Mouse (Mus musculus): ENCODE results near the gene Phf21a.

Gene Phf21a

DNA sequence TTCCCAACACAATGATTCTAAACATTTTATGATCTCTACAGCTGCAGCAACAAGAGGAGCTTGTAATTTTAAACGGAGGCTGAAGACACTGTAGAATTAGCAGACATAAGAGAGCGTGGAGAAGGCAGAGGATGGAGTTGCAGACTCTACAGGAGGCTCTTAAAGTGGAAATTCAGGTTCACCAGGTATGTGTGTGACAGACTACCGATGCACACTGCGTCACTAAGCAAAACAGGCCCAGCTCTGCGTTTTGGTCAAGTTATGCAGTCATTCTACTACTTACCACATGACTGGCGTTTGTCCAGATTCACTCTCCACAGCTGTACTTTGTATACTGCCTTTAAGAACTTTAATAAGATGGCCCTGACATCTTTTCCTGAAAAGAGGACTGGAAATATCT is 128.5 kb downstream of the Phf21a start:
- no peak for DNase-seq (ENCODE audit: inconsistent age in 2 of 2, low spot score in 1 of 2)

DNA sequence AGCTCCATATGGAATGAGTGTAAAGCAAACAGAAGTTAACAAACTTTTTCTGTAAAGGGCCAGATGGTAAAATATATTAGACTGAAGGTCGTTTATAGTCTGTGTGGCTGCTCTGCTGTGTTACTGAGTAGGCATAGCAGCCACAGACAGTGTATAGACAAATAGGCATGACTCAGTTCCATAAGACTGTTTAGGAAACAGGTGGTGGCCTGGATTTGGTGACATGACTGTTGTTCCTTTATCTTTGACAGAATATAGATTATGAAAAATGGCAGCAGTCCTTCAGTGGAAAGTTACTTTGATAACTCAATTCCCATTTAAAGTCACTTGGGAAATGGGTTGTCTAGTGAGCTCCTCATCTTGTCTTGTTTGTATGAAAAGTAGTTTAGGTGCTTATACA is 132.7 kb downstream of the Phf21a start:
- no peak for DNase-seq (ENCODE audit: inconsistent age in 2 of 2, low spot score in 1 of 2)

DNA sequence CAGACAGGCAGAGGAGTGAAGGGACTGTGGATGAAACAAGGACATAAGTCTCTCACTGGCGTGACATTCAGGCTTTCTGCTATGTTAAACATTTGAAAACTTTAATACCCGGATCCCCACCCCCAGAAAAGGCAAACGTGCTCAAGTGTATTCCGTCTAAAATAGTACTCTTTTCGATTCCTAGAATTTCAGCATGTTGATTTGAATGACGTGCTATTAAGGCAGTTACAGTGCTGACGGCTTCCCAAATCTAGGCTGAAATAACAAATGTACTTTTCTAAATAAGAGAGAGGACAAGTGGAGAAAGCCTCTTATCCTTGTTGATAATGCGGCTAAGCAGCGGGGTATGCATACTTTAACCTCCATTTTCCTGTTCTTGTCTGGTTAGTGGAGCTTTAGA is 137.1 kb downstream of the Phf21a start:
- DNase-seq (ENCODE audit: inconsistent age in 2 of 2, low spot score in 1 of 2) = no peak

DNA sequence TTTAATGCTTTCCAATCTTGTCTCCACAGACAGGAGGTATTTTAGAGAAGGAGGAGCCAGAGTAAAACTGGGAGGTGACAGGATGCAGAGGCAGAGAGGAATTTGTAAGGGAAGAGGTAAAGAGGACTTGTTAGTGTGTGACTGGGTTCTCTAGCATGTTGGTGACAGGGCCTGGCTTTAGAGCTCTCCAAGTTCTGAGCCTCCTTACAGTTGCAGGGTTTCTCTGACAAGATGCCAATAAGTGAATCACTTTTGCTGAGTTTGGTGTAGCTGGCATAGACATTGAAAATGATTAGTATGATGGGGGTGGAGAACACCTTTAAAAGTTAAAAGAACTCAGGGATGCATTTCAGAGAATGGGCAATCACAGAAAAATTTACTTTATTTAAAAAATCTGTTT is 138.8 kb downstream of the Phf21a start:
- peak; percentile 10 to 66 for DNase-seq (ENCODE audit: inconsistent age in 2 of 2, low spot score in 1 of 2)

DNA sequence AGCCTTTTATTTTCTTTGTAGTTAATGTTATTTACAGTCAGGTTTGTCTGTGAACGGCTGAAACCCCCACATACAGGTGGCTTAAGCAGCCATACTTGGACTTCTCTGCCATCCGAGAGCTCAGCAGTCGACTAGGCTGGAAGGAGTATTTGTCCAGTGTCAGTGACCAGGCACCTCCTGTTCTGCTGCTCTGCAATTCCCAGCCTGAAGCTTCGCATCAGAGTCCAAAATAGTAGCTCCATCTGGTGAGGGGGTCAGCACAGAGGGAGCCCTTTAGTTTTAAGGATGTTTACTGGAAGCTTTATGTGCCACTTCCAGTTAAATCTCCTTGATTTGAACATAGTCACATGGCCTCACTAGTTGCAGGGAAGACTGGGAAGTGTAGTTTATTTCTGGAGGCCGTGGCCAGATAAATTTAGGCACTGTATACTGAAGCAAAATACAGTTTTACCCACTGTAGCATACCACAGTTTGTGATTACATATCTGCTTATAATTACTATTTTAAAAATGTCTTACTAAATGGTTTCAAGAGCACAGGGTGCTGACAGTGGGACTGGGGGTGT is 141.9 kb downstream of the Phf21a start:
- DNase-seq (ENCODE audit: inconsistent age in 2 of 2, low spot score in 1 of 2) = no peak

DNA sequence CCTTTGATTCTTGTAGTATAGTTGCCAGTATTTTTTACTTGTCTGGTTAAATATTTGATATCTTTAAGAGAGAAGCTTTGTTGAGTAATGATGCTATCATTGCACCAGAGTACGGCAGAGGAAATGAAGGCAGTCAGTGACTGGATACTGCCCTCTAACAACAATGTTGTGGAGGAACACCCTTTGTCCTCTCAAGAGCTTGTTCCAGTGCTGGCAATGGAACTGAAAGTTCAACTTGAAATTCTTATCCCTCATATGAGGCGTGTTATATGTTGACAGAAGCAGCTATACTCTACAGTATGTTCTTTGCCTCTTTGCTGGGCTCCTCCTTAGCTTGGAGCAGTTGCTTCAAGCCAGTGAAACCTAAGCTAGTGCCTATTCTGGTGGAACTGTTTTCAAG is 147.4 kb downstream of the Phf21a start:
- DNase-seq (ENCODE audit: inconsistent age in 2 of 2, low spot score in 1 of 2) = no peak

DNA sequence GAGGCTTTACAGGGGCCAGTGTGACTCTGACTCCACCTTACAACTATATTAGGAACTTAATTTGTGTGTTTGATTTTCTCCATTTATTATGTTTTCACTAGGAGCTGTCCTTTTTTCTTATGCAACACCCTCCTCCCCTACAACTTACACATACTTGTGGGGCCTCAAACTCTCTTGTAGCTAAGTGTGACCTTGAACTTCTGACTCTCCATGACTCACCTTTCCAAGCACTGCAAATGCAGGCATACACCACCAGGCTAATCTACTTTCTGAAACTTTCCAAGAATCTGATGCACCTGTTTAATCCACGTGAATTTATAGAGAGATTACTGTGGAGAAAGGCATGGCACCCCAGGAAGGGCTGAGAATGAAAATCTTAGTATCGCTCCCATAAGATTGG is 147.9 kb downstream of the Phf21a start:
- DNase-seq (ENCODE audit: inconsistent age in 2 of 2, low spot score in 1 of 2) = peak in 1 of 2 experiments; percentile 63

DNA sequence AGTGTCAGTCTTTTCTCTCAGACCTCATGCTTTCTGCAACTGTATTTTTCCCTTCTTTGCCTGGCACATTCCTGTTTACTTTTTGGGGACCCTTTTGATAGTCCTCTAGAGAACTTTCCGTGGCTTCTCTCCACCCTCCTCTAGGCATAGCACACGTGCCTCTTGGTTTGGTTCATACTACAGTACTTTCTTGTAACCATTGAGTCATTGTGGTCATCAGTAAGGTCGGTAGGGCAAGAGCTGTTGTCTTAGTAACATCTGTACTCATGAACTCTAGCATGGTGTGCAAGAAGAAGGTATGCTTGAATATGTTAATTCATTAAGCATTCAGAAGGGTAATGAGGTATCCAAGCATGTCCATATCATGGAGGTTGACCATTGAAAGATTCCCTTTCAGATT is 148.4 kb downstream of the Phf21a start:
- no peak for DNase-seq (ENCODE audit: inconsistent age in 2 of 2, low spot score in 1 of 2)

DNA sequence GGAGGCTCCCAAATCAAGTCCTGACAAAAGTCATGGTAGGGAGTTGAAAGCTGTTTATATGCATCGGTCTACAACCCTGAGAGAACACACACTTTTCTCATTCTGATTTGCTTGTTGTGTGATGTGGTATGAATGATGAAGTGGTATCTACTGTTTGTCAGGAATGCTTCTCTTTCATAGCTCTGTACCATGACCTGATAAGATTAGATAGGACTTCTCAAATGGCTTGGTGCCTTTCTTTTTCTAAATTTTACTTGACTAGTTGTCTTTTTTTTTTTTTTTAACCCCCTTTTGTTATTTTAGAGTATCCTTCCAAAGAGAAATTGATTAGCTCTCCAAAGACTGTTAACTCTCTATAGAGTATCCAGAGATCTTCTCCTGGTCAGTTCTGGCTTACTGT is 153.2 kb downstream of the Phf21a start:
- no peak for DNase-seq (ENCODE audit: inconsistent age in 2 of 2, low spot score in 1 of 2)

DNA sequence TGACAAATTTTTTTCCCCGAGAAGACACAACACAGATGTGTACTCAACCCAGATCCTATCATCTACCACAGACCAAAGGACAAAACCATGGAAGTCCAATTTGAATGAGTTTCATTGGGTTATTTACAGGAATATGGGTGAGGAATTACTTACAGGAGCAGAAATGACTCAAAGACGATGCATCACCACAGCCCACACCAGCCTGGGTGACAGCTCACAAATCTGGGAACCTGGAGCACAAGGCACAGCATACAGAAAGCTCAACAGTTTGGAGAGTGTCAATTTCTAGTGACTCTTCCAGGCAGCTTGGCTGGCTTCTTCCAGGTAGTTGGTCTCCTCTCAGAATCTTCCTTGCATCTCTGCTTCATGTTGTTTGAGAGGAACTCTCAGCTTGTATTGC is 154.8 kb downstream of the Phf21a start:
- no peak for DNase-seq (ENCODE audit: inconsistent age in 2 of 2, low spot score in 1 of 2)

DNA sequence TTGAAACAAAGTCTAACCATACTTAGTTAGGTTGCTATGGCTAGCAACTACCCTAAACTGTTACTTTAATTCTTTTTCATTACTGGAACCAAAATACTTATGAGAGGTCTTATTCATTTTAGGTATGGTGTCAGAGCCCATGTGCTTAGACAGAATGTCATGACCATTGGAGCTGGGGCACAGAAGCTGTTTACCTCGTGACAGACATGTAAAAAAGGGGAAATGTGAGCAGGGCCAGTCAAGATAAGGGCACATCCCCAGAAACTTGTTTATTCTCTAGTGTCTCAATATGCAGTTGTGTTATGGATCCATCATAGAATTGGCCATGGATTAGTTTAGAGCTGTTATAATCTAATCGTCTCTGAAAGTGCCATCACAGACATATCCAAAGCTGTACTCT is 157.6 kb downstream of the Phf21a start:
- no peak for DNase-seq (ENCODE audit: inconsistent age in 2 of 2, low spot score in 1 of 2)

DNA sequence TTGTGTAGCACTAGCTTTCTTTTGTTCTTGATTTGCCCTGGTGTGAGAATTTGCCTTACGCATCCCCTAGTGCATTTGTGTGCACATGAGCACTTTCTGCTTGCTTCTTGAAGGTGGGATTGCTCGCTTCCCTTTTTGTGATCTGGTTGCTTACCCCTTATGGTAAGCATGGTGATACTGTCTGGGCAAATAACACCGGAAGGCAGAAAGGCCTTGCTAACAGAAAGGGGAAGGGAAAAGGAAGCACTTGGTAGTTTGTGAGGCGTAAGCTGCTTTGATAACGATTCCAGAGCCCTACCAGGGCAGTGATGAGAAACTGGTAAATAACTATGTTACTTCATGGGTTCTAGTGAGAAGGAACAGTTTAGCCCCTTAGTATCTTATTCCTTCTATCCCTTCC is 160.9 kb downstream of the Phf21a start:
- no peak for DNase-seq (ENCODE audit: inconsistent age in 2 of 2, low spot score in 1 of 2)

DNA sequence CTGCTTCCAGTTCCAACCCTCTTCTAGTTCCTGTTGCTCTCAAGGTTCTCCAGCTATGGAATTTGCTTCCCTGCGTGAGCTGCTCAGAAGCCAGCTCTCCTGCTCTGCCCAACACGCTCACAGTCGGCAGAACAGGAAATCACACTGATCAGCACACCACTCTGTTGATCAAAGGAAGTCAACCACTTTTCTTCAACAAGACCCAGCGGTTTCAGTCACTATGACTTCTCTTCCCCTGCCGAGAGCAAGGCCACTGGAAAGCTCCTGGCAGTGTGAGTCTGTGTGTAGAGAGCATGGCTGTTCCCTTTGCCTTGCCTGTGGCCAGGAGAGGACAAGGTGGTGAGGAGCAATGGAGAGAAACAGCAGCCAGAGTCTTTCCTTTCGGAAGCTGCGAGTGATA is 163.2 kb downstream of the Phf21a start:
- no peak for DNase-seq (ENCODE audit: inconsistent age in 2 of 2, low spot score in 1 of 2)

DNA sequence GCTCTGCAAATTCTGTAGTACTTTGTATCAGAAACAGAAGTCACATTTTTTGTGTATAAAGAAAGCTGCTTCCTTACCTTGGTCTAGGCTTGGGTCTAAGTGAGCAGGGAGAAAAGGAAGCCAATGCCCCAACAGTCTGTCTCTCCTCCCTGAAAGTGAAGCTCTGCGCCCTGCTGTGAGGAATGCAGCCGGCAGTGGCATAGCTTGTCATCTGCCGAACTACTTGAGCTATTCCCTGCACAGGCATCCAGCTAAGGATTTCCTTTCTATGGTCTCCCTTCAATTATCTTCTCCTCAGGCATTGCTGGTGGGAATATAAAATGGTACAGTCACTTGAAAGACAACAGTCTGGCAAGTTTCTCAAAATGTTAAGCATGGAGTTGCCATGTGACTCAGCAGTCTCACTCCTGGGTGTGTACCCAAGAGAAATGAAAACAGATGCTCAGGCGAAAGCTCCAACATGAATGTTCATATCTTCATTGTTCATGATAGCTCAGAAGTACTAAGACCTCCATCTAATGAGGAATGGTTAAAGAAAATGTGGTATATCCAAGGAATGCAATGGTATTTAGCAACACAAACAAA is 164.5 kb downstream of the Phf21a start:
- DNase-seq (ENCODE audit: inconsistent age in 2 of 2, low spot score in 1 of 2) = no peak

DNA sequence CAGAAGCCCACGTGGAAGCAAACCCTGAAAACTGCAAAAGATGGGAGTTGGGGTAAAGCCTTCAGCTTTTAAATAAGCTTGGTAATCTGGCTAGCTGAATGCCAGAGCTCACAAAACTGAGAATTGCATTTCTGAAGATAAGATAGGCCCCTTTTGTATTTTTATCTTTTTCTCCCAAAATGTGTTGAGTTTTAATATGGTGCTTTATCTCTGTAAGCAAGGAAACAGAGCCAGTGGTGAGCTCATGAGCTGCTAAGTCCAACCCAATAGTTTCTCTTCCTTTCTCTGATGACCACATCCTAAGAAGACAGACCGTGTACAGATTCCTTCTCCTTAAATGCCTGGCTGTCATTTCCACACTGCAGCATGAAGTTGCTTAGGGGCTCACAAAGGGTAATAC is 167.0 kb downstream of the Phf21a start:
- DNase-seq (ENCODE audit: inconsistent age in 2 of 2, low spot score in 1 of 2) = no peak

DNA sequence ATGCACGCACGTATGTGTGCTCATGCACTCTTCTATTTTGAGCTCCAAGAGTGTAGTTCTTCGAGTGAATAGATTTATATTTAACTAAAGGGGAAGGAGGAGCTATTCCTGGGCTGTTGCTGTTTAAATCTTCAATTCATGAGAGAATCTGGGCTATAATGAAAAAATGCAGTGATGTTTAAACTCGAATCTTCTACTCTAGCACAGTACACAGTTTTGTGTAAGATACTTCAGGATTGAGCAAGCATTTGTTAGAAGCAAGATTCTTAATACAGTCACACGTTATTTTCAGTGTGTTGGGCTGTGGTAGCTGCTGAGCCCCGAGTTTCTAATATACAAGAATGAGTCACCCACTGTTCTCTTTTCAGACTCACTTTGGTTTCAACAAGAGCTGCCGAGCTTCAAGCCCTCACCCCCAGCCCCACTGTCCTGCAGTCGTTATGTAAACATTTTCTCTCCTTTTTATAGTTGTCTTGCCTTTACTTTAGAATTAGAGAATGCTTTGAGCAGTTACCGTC is 173.2 kb downstream of the Phf21a start:
- DNase-seq (ENCODE audit: inconsistent age in 2 of 2, low spot score in 1 of 2) = no peak

DNA sequence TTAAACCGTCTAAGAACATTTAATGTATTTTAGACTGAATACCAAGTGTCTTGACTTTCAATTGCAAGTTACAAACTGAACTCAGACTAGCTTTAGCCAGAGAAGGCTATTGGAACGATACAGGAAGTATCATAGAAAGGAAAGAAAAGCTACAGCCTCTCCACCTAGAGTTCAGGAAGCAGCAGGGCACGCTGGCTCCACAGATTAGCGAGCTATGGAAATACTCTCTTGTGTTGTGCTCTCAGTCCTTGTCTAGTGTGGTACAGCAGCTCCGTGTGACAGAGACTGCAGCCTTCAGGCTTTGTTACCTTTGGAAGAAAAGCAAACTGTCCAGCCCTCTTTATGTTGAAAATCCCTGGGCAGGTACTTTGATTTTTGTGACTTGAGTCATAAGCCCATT is 176.3 kb downstream of the Phf21a start:
- no peak for DNase-seq (ENCODE audit: inconsistent age in 2 of 2, low spot score in 1 of 2)

DNA sequence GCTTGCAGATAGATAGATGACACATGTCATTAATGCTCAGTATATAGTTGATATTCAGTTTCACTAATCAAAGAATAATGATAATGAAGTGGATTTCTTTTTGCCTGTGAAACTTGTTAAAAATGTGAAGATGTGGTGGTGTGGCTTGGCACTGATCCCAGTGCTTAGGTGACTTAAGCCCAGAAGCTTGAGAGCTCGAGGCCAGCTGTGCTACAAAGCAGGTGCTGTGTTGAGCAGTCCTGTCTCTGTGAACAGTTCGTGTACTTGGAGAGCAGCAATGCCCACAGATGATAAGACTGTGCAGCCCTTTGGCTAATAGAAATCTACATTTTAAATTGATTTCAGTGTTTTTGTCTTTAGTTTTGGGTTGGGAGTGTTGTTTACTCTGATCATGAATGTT is 179.6 kb downstream of the Phf21a start:
- no peak for DNase-seq (ENCODE audit: inconsistent age in 2 of 2, low spot score in 1 of 2)

DNA sequence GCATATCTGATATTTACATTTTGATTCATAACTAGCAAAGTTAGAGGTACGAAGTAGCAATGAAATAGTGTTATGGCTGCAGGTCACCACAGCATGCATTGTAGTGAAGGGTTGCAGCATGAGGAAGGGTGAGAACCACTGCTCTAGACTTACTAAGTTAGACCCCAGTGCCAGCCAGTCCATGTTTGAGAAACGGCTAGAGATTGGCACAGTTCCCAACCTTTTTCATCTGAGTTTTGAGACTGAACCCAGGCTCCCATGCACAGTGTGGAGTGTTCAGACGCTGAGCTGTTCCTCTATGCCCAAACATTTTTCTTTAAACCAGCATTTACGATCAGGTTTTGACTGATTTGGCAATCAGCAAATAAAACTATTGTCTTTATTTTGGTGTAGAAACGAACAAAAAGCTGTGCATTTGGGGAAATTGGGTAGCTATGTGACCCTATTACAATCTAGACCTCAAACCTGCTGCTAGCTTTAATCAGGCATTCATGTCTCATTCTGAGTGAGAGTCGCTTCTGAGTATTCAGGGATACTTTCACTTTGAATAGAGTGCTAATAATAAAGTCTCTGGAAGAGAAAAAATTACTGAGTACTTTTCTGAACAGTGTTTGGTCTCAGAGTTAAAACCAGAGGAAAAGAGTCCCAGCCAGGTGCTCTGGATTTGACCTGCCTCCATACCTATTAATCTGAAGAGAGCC is 180.3 kb downstream of the Phf21a start:
- peak in 1 of 2 experiments; percentile 59 for DNase-seq (ENCODE audit: inconsistent age in 2 of 2, low spot score in 1 of 2)

DNA sequence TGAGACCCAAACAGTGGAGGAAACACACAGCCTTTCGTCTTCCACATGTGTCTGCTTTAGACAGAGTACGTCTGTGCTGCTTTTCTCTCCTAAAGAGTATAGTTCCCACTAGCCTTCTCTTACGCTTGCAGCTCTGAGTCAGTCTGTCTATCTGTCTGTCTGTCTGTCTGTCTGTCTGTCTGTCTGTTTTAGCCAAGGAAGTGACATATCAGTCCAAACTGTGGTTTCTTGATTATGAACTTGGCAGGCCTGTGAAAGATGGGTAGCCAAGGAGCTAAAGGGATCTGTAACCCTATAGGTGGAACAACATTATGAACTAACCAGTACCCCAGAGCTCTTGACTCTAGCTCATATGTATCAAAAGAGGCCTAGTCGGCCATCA is 180.9 kb downstream of the Phf21a start:
- DNase-seq (ENCODE audit: inconsistent age in 2 of 2, low spot score in 1 of 2) = no peak

DNA sequence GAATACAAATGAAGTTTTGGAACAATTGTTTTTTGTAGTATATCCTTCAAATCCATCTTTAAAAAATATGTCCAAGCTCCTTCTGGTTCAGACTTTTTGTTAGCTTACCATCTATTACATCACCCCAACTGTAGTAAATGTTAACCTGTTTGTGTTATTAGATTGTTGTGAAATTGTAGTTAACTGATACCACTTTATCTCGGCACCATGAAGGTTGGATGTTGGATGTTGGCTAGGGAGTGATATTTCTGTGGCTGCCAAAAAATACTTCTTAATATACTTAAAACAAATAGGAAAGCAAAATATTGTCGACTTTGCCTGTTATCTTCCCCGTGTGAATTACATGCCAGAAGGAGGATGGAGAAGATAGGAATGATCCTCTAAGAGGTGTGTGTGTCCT is 184.9 kb downstream of the Phf21a start:
- DNase-seq (ENCODE audit: inconsistent age in 2 of 2, low spot score in 1 of 2) = no peak

DNA sequence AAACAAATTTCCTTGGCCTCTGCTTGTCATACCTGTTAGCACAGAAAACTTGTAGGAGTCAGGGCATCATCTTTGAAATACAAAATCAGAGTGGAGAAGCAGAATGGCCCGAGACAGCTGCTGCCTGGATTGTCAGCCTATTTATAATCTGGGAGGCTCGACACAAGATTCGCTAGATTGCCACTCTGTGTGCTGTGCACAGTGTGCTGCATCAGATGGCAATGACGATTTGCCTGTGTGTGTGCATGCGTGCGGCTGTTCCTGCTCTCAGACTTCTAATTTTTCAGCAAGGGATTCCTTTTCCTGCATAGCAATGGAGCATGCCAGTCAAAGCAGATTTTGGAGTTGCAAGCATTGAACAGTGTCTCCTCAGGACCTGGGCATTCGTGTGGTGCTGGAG is 185.7 kb downstream of the Phf21a start:
- DNase-seq (ENCODE audit: inconsistent age in 2 of 2, low spot score in 1 of 2) = no peak

DNA sequence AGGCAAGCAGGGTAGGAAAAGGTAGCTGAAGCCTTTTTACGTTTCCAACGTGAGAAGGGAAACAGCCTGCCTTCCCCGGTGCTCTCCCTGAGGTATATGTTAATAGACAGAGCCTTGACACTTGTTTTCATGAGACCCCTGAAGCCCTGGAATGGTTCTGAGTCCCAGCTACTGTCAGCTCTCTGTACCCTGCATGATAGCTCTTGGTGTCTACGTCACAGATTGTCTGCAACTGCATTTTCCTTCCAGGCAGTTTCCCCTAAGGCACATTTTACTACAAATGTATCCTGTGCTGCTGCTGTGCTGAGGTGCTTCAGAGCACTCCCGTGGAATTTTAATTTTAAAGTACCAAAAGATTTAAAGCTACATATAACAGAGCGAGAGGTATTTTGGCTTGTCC is 186.5 kb downstream of the Phf21a start:
- DNase-seq (ENCODE audit: inconsistent age in 2 of 2, low spot score in 1 of 2) = no peak

Data from adrenal gland, adult (tissue).